ENCODE assay signal across 8 mouse cellular contexts in the genomic region with DNA sequence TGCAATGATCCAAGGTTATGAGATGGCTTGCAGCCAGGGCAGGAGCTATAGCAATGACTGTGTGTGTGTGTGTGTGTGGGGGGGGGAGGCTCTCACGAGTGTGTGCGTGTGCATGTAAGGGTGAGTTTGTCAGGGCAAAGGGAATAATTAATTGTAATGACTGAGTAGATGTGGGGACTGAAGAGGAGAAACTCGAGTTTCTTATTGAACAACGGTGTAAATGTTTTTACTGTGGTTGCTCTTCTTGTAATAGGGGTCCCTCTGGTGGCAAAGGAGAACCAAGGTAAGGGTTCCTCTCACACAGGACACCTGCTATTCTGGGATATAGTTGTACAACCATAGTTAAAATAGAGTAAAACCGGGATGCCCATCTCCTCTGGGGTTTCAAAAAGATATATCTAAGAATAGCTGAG.
DNase-seq lines count a peak whose midpoint lies in the region; ATAC-seq and TF ChIP-seq lines count a peak whose summit lies in the region.

No protein-coding gene starts in this region.

- no peaks in the 10 kb centered on the region for H3K4me1 ChIP-seq in kidney, adult 2 months (ENCODE audit: control insufficient read depth, insufficient read depth, low read length)

- TF ChIP-seq POLR2A in kidney, adult 2 months (IDR thresholded peaks at IDR 0.05; ENCODE audit: low read depth, low read length) = no peak

- intact Hi-C loops in gastrocnemius, adult 2 months (cut with DNase I) = loop anchor here (2.0 kb wide), 1 partner anchor 217 kb away; no protein-coding TSS in a partner anchor

- TF ChIP-seq CTCF in gastrocnemius, adult 2 months (IDR thresholded peaks at IDR 0.05) = peak; percentile 71
- TF ChIP-seq CTCF in kidney, adult 2 months (conservative IDR thresholded peaks at IDR 0.05; ENCODE audit: insufficient read depth, insufficient read length, low read depth, low read length) = no peak

- no peaks in the 10 kb centered on the region for H3K27me3 ChIP-seq in kidney, adult 2 months (replicated peaks; ENCODE audit: control insufficient read depth, insufficient read depth, low read length)

- no peak for DNase-seq in gastrocnemius, adult 2 months
- no peak for DNase-seq in gastrocnemius, adult 8-10 months (ENCODE audit: low spot score in 2 of 2)
- peak; percentile 22 for DNase-seq in urinary bladder, postnatal 14 days (ENCODE audit: low spot score)
- no peak for DNase-seq in urinary bladder, adult 18-20 months (ENCODE audit: low spot score in 2 of 2)
- peak; percentile 62 for DNase-seq in embryo, embryonic 11 days
- DNase-seq in kidney, adult 2 months = peak; percentile 65
- no peak for DNase-seq in ovary, postnatal 14 days (ENCODE audit: low spot score)

- H3K36me3 ChIP-seq in kidney, adult 2 months (ENCODE audit: control insufficient read depth, insufficient read depth, low read length) = no peaks in the 10 kb centered on the region

- WGBS in kidney, adult 2 months = 11% methylated on average over 5 of the region's 5 CpGs

- ATAC-seq in neutrophil, adult 5-6 weeks (ENCODE audit: extremely low read depth, insufficient number of reproducible peaks, low FRiP score, poor library complexity, severe bottlenecking) = peak; percentile 53; the same call in 1 of the 2 replicates

- no peak overlapping the region for H3K27ac ChIP-seq in gastrocnemius, adult 2 months
- H3K27ac ChIP-seq in kidney, adult 2 months (ENCODE audit: insufficient read depth, low read depth, low read length) = no peak overlapping the region

- H3K4me3 ChIP-seq in gastrocnemius, adult 2 months = no peak overlapping the region
- no peak overlapping the region for H3K4me3 ChIP-seq in kidney, adult 2 months (ENCODE audit: insufficient read depth, low read depth, low read length)

Comparison
In these comparisons a context has a peak if more than half of its experiments do, and no peak if none do; other contexts are left out.
1. DNase-seq: peak in urinary bladder, postnatal 14 days (single experiment), embryo, embryonic 11 days (single experiment) and kidney, adult 2 months (single experiment); none in gastrocnemius, adult 2 months (single experiment), gastrocnemius, adult 8-10 months (0 of 2), urinary bladder, adult 18-20 months (0 of 2) and ovary, postnatal 14 days (single experiment).